Mouse (Mus musculus) CH12.LX (cell line): ENCODE data around the gene Calcoco1.

Experiments
- CHD1 ChIP-seq: IDR thresholded peaks from 2 replicates; pipeline ENCODE4 v1.6.1; 2012; ENCODE audit warnings: low read depth, low read length, improper control_type of control experiment, inconsistent platforms
- CTCF ChIP-seq, 2 experiments: IDR thresholded peaks in 1 of 2; conservative IDR thresholded peaks in 1 of 2; 2 replicates each; pipeline ENCODE4 v1.5.1; 2011 to 2012; ENCODE audit warnings: low read depth in 2 of 2, low read length in 2 of 2, improper control_type of control experiment in 1 of 2, inconsistent platforms in 1 of 2, mild to moderate bottlenecking in 1 of 2, moderate library complexity in 1 of 2
- EP300 ChIP-seq: IDR thresholded peaks from 2 replicates; pipeline ENCODE4 v1.6.1; 2011; ENCODE audit warnings: low read length, improper control_type of control experiment
- HCFC1 ChIP-seq: IDR thresholded peaks from 2 replicates; pipeline ENCODE4 v1.6.1; 2012; ENCODE audit warnings: low read depth, mild to moderate bottlenecking, inconsistent platforms, low read length, improper control_type of control experiment
- MAX ChIP-seq: IDR thresholded peaks from 2 replicates; pipeline ENCODE4 v1.6.1; 2011; ENCODE audit warnings: low read length, improper control_type of control experiment
- MAZ ChIP-seq: IDR thresholded peaks from 2 replicates; pipeline ENCODE4 v1.6.1; 2012; ENCODE audit warnings: low read depth, mild to moderate bottlenecking, inconsistent platforms, low read length, improper control_type of control experiment, moderate library complexity
- MEF2A ChIP-seq: IDR thresholded peaks from 2 replicates; pipeline ENCODE4 v1.6.1; 2014; ENCODE audit warnings: low read depth, mild to moderate bottlenecking, inconsistent platforms, low read length, improper control_type of control experiment, borderline replicate concordance
- MYC ChIP-seq: IDR thresholded peaks from 2 replicates; pipeline ENCODE4 v1.6.1; 2011; ENCODE audit warnings: low read depth, mild to moderate bottlenecking, improper control_type of control experiment, low read length
- POLR2A ChIP-seq: IDR thresholded peaks from 2 replicates; pipeline ENCODE4 v1.6.1; 2011; ENCODE audit warnings: low read depth, mild to moderate bottlenecking, improper control_type of control experiment, low read length
- POLR2AphosphoS2 ChIP-seq: IDR thresholded peaks from 2 replicates; pipeline ENCODE4 v1.6.1; 2011; ENCODE audit warnings: low read depth, low read length, improper control_type of control experiment
- SIN3A ChIP-seq: IDR thresholded peaks from 2 replicates; pipeline ENCODE4 v1.6.1; 2012; ENCODE audit warnings: low read length, improper control_type of control experiment, inconsistent platforms
- TBP ChIP-seq: conservative IDR thresholded peaks from 2 replicates; pipeline ENCODE4 v1.6.1; 2011; ENCODE audit warnings: low read depth, low read length, improper control_type of control experiment
- UBTF ChIP-seq: IDR thresholded peaks from 2 replicates; pipeline ENCODE4 v1.6.1; 2012; ENCODE audit warnings: low read depth, mild to moderate bottlenecking, inconsistent platforms, low read length, improper control_type of control experiment, moderate library complexity
- ZC3H11A ChIP-seq: IDR thresholded peaks from 2 replicates; pipeline ENCODE4 v1.6.1; 2012; ENCODE audit warnings: low read depth, mild to moderate bottlenecking, inconsistent platforms, low read length, improper control_type of control experiment

DNA sequence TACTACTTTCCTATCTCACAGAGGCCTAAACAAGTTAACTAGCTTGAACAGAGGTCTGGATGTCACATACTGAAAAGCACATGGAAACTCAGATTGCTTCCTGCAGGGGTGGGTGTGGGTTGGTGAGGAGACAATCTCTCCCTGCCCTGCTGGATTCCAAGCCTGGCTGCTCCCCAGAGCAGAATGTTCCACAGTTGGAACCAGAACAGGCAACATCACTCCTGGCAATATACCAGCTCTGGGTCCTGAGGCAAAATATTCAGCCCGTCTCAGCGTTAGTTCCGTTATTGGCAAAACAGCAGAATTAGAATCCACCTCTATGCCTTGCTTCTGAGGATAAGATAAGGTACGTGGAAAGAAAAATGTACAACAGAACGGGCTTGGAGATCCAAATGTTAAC, 28.3 kb upstream of the Calcoco1 start:
- TF ChIP-seq POLR2AphosphoS2 (no peak), CTCF (conservative IDR thresholded peaks at IDR 0.05 in 1 of 2, IDR thresholded peaks at IDR 0.05 in 1 of 2; ENCODE audit: low read depth in 2 of 2, low read length in 2 of 2) (no peak), SIN3A (no peak), UBTF (no peak), EP300 (no peak), MAZ (no peak), MAX (no peak), POLR2A (no peak), CHD1 (no peak), MEF2A (no peak), HCFC1 (no peak), TBP (no peak), ZC3H11A (no peak), MYC (no peak)
